Mouse (Mus musculus): ENCODE results near the gene Nbdy.

Nbdy gene

GRCm38 (mm10) chrX:153723110-153723916 is at the start of gene Nbdy:
Gene Nbdy (plus strand): TSS chrX:153723590.
- DNase-seq (ENCODE audit: low read depth, low spot score) = peak; percentile 4

- peak; percentile 18 for DNase-seq (ENCODE audit: low read depth, low spot score)
Observed at GRCm38 (mm10) chrX:153695782-153696395, 27.5 kb upstream of the Nbdy start, which contains the start of gene Kctd12b. Gene Kctd12b (minus strand): TSS chrX:153696391.

GRCm38 (mm10) chrX:153700463-153700862 is 22.9 kb upstream of the Nbdy start:
- no peak for DNase-seq (ENCODE audit: low read depth, low spot score)

- no peak for DNase-seq (ENCODE audit: low read depth, low spot score)
Observed at GRCm38 (mm10) chrX:153707735-153708134, 15.7 kb upstream of the Nbdy start.

GRCm38 (mm10) chrX:153716716-153717115 is 6.7 kb upstream of the Nbdy start:
- DNase-seq (ENCODE audit: low read depth, low spot score) = no peak

GRCm38 (mm10) chrX:153719602-153720001 is 3.8 kb upstream of the Nbdy start:
- no peak for DNase-seq (ENCODE audit: low read depth, low spot score)

GRCm38 (mm10) chrX:153724400-153724799 is 1.0 kb downstream of the Nbdy start:
- DNase-seq (ENCODE audit: low read depth, low spot score) = no peak

GRCm38 (mm10) chrX:153735697-153736096 is 12.3 kb downstream of the Nbdy start:
- no peak for DNase-seq (ENCODE audit: low read depth, low spot score)

- no peak for DNase-seq (ENCODE audit: low read depth, low spot score)
Observed at GRCm38 (mm10) chrX:153742493-153742892, 19.1 kb downstream of the Nbdy start.

- DNase-seq (ENCODE audit: low read depth, low spot score) = no peak
Observed at GRCm38 (mm10) chrX:153749230-153749629, 25.8 kb downstream of the Nbdy start.
